Mouse (Mus musculus) embryo, embryonic 9.5 days (tissue): ENCODE data around the gene Dnmbp.

ENCODE experiments used
- DNase-seq: peaks from one replicate; pipeline ENCODE4 v3.0.0-alpha.2; 2017; ENCODE audit errors: extremely low spot score

The Dnmbp gene

DNA sequence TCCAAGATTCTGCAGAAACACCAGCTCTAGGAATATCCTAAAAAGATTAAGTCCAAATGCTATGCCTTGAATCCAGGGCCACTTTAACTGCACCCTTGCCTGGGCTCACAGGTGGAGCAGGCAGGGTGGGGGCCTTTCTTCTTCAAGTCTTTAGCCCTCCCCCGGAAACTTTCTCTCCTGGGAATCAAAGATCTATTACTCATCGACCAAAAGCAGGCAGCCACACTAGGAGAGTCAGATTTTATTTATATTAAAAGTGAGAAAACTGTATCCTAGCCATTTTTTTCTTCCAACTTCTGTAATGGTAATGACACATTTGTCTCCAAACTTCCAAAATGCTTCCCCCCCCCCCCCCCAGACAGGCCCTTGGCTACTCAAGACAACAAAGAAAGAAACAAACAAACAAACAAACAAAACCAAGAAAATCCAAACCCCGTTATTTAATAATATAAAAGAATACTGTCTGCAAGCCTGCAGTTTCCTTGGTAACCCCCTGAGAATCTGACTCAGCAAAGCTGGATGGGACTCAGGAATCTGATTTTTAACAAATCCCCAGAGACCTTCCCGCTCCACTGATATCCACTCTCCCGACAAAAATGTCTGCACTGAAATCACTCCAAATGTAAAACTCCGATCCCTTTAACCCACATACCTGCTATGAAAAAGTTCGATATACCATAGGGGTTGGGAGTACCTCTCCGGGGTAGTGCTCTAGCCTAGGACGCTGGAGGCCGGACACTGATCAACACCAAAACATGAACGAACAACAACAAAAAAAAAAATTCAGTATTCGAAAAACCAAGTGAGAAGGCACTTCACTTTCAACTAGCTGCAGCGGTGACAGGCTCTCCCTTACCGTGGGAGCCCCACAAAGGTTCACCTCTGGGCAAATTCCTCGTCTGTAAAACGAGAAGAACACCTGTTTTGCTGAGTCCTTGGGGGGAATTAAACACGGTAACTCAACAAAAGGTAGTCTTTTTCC is 61.6 kb downstream of the Dnmbp start:
- peak; percentile 47 for DNase-seq

DNA sequence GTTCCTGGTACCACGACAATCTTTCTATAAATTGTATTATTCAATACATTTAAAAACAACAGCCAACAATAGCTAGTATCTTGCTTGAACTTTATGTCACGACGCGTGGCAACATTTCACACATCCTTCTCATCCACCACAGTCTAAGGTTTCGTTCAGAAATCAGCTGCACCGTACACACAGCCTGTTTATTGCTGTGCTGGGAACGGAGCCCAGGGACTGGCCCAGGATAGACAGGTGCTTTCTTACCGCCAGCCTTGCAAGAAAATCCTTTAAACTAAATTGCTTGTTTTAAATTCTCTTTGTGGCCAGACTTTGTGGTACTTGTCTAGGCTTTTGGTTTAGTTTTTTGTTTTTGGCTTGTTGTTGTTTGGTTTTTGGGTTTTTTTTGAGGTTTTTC is 62.6 kb downstream of the Dnmbp start:
- DNase-seq = no peak

GRCm38 (mm10) chr19:43875996-43876395 is 64.0 kb downstream of the Dnmbp start:
- peak; percentile 37 for DNase-seq

DNA sequence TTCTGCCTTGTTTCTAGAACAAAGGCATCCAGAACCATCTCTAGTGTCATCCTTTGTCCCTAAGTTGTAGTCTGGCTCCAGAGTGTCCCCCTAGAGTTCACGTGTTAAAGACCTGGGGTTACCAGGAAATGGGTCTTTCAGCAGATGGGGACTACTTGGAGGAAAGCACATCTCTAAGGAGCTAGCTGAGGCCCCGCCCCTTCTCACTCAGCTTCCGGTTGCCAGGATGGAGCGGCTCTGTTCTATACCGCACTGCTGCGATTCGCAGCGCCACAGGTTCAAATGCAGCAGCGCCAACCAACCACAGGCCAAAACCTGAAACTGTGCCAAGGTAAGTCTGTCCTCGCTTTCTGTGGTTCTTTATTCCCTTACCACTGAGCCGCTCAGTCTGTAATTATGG is 65.6 kb downstream of the Dnmbp start:
- DNase-seq = no peak

DNA sequence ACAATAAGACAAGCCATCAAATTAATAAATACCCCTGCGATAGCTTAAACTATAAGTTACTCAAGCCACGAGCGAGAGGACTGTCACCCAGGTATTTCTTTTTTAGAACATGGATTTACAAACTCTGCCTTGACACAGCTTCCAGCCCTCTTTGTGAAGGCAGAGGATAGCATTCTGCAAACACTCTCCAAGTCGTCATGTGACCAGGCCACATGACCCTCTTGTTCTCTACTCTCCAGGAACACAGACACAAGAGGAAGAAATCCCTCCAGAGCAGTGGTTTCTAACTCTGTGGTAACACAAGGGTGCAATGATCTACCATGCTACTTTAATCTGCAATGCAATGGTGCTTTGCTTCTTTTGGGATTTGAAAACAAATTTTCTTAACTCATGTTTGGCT is 69.6 kb downstream of the Dnmbp start:
- no peak for DNase-seq

GRCm38 (mm10) chr19:43857347-43857746 is 82.6 kb downstream of the Dnmbp start:
- no peak for DNase-seq

DNA sequence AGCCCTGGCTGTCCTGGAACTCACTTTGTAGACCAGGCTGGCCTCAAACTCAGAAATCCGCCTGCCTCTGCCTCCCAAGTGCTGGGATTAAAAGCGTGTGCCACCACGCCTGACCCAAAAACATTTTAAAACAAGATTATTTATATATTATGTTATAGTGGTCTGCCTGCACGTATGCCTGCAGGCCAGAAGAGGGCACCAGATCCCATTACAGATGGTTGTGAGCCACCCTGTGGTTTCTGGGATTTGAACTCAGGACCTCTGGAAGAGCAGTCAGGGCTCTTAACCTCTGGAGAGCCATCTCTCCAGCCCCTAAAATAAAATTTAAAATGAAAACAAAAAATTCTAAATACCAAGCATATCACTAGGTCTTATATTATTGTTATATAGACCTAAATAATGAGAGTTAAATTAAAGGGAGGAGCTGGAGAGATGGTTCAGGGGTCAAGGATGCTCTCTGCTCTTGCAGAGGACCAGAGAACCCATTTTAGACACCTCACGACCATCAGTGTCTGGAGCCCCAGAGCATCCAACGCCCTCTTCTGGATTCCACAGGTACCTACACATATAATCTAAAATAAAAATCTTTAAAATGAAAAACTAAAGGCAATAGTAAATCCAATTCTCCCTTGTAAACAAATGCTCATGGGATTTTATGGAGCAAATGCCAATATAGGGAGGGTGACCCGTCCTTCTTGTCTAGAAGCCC is 87.0 kb downstream of the Dnmbp start:
- DNase-seq = no peak

- DNase-seq = no peak
Measured at GRCm38 (mm10) chr19:43851996-43852630, 87.9 kb downstream of the Dnmbp start.

- no peak for DNase-seq
Measured at GRCm38 (mm10) chr19:43850026-43850425, 90.0 kb downstream of the Dnmbp start.

DNA sequence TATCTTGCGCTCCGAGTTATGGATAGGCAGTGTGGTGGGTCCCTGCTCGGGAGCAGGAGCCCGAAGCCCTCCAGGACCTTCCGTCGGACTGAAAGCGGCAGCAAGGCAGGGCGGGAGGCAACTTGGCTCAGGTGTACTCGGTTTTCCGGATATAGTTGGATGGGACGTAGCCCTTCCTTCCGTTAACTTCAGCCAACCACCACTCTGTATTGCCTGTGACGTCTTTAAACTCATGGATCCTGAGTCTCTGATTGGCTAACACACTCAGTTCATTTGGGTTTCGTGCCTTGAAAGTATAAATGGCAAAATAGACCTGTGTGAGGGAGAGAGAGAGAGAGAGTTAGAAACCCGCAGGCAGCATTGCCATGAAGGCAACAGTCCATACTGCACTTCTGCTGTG is 92.0 kb downstream of the Dnmbp start:
- no peak for DNase-seq

GRCm38 (mm10) chr19:43847056-43847455 is 92.9 kb downstream of the Dnmbp start:
- DNase-seq = no peak

GRCm38 (mm10) chr19:43845331-43845908 is 94.6 kb downstream of the Dnmbp start:
- DNase-seq = peak; percentile 43

DNA sequence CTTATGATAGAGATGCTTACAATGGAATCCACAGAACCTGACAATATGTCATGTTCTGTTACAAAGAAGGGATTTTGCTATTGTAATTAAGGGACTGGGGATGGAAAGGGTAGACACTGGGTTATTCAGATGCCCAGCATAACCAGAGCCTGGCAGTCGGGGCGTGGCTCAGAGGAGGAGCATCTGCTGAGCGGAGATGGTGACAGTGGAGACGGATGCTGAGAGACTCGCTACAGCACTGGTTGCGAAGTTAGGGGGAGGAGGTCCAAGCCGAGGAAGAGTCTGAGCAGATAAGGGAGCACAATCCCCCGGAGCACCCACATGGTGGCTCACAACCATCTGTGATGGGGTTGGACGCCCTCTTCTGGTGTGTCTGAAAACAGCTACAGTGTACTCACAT is 96.8 kb downstream of the Dnmbp start:
- DNase-seq = no peak

GRCm38 (mm10) chr19:43832425-43833069 is 107.4 kb downstream of the Dnmbp start:
- peak; percentile 72 for DNase-seq

GRCm38 (mm10) chr19:43826855-43827254 is 113.1 kb downstream of the Dnmbp start:
- no peak for DNase-seq

- no peak for DNase-seq
Measured at GRCm38 (mm10) chr19:43815661-43816414, 124.2 kb downstream of the Dnmbp start.

- no peak for DNase-seq
Measured at GRCm38 (mm10) chr19:43813315-43813714, 126.7 kb downstream of the Dnmbp start.

GRCm38 (mm10) chr19:43811419-43811818 is 128.6 kb downstream of the Dnmbp start:
- DNase-seq = no peak

DNA sequence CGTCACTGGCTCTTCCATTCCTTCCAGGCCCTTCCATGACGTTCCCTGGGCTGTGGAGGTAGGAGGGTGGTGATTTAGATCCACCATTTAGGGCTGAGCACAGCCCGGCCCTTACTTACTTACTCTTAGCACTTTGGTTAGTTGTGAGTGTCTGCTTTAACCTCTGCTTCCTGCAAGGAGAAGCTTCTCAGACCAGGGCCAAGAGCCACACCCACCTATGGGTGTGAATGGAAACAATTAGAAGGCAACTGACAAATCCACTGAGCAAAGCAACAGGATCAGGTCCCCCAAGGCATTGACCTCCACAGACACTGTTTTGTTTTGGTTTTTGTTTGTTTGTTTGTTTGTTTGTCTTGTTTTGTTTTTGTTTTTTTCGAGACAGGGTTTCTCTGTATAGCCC is 130.7 kb downstream of the Dnmbp start:
- DNase-seq = no peak

DNA sequence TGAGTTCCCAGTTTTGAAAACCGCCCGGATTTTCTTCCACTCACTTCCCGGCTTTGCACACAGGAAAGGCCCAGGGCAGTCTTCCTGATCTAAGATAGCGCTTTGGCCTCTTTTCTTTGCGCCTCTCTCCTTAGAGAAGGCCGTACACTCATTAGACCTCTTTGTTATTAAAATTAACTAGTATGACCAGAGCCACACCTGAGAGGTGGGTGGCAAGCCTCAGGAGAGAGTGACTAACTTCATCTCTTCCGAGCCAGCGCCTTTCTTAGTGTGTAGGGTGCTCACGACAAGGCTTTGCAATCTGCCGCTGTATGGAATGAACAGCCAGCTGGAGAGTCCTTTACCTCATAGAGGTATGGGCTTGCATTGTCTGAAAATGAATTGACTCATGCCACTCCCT is 136.1 kb downstream of the Dnmbp start:
- DNase-seq = no peak
